Mouse (Mus musculus): ENCODE results near the gene Epas1.

- TF ChIP-seq CTCF (conservative IDR thresholded peaks at IDR 0.05; ENCODE audit: low read length): no peak
- no peak for TF ChIP-seq NANOG (IDR thresholded peaks at IDR 0.05; ENCODE audit: borderline replicate concordance, low read length)
Measured at GRCm38 (mm10) chr17:86785612-86786011, 32.1 kb downstream of the Epas1 start.
